Mouse (Mus musculus) spleen, postnatal 4 days (tissue): ENCODE results near the gene Gm3286.
"Not testable (repeated sequence)": the region's sequence is repeated elsewhere in the genome, so short reads cannot be mapped to it uniquely, and the experiment has no call there.

Experiments
- DNase-seq, 2 experiments: peaks; one replicate each; pipeline ENCODE4 v3.0.0; 2022; ENCODE audit warnings: low spot score in 2 of 2

Gene Gm3286

GRCm38 (mm10) chr5:95510458-95510857, at the start of gene Gm3286:
Gm3286 (plus strand) TSS chr5:95510758.
- DNase-seq, result not testable (repeated sequence)
